Mouse (Mus musculus) megakaryocyte, adult 5-6 weeks (primary cell): ENCODE measurements around the gene Edf1. TPM values are rescaled to one million over a fixed set of nuclear protein-coding genes. Genes with fewer than 3 reads are reported as not detected.

Experiments used
- total RNA-seq, 2 experiments: library from RNA; stranded (forward) in 1 of 2; stranded (reverse) in 1 of 2; fragments of 153-499, 151-499 nt in 1 of 2; fragments of 221-1000, 200-1000 nt in 1 of 2; gene quantifications; 2 replicates each; pipeline versions ENCODE4 v1.2.3 to v1.2.4; 2015 to 2017

Gene Edf1
- total RNA-seq, 2 experiments from 2014 or later = 133 to 171 TPM

Other genes starting within 250 kb of the Edf1 start
Only the 30 nearest of the 33 such genes appear.
- 25.1 and 30.5 TPM in 2 replicates for gene Dpp7, start 201.5 kb upstream of the Edf1 start, total RNA-seq (2015)
- gene Dpp7, start 201.5 kb upstream of the Edf1 start, total RNA-seq (2017) = 27.8 and 50.7 TPM in 2 replicates
- gene Uap1l1, start 192.2 kb upstream of the Edf1 start, total RNA-seq (2015) = 34.4 and 36.0 TPM in 2 replicates
- 11.0 and 12.6 TPM in 2 replicates for gene Uap1l1, start 192.2 kb upstream of the Edf1 start, total RNA-seq (2017)
- gene Sapcd2, start 185.5 kb upstream of the Edf1 start, total RNA-seq (2015) = 4.9 and 5.5 TPM in 2 replicates
- 3.6 and 4.6 TPM in 2 replicates for gene Sapcd2, start 185.5 kb upstream of the Edf1 start, total RNA-seq (2017)
- gene Entpd2, start 162.0 kb upstream of the Edf1 start, total RNA-seq (2015) = not detected in 2 replicates
- gene Entpd2, start 162.0 kb upstream of the Edf1 start, total RNA-seq (2017) = not detected in 2 replicates
- not detected in 2 replicates for gene Npdc1, start 158.5 kb upstream of the Edf1 start, total RNA-seq (2015)
- gene Npdc1, start 158.5 kb upstream of the Edf1 start, total RNA-seq (2017) = not detected in 2 replicates
- 10.1 and 11.6 TPM in 2 replicates for gene Fut7, start 134.6 kb upstream of the Edf1 start, total RNA-seq (2015)
- gene Fut7, start 134.6 kb upstream of the Edf1 start, total RNA-seq (2017) = 20.4 and 21.5 TPM in 2 replicates
- 25.5 and 33.3 TPM in 2 replicates for gene Abca2, start 129.1 kb upstream of the Edf1 start, total RNA-seq (2015)
- 12.0 and 13.0 TPM in 2 replicates for gene Abca2, start 129.1 kb upstream of the Edf1 start, total RNA-seq (2017)
- gene Clic3, start 101.0 kb upstream of the Edf1 start, total RNA-seq (2015) = not detected in 2 replicates
- not detected in 2 replicates for gene Clic3, start 101.0 kb upstream of the Edf1 start, total RNA-seq (2017)
- 36.3 and 36.5 TPM in 2 replicates for gene Paxx, start 96.8 kb upstream of the Edf1 start, total RNA-seq (2015)
- gene Paxx, start 96.8 kb upstream of the Edf1 start, total RNA-seq (2017) = 25.7 and 29.6 TPM in 2 replicates
- gene Ptgds, start 87.8 kb upstream of the Edf1 start, total RNA-seq (2015) = not detected in 2 replicates
- not detected in 2 replicates for gene Ptgds, start 87.8 kb upstream of the Edf1 start, total RNA-seq (2017)
- gene Lcn12, start 63.9 kb upstream of the Edf1 start, total RNA-seq (2015) = not detected in 2 replicates
- gene Lcn12, start 63.9 kb upstream of the Edf1 start, total RNA-seq (2017) = not detected in 2 replicates
- gene Fbxw5, start 57.1 kb upstream of the Edf1 start, total RNA-seq (2015) = 23.4 and 32.3 TPM in 2 replicates
- 15.5 and 19.8 TPM in 2 replicates for gene Fbxw5, start 57.1 kb upstream of the Edf1 start, total RNA-seq (2017)
- 0.18 and 2.1 TPM in 2 replicates for gene C8g, start 56.1 kb upstream of the Edf1 start, total RNA-seq (2015)
- 0.44 and 1.2 TPM in 2 replicates for gene C8g, start 56.1 kb upstream of the Edf1 start, total RNA-seq (2017)
- gene Traf2, start 10.9 kb upstream of the Edf1 start, total RNA-seq (2015) = 9.1 and 9.4 TPM in 2 replicates
- 12.6 and 15.3 TPM in 2 replicates for gene Traf2, start 10.9 kb upstream of the Edf1 start, total RNA-seq (2017)
- 0.09 and 2.3 TPM in 2 replicates for gene Mamdc4, start 17.0 kb downstream of the Edf1 start, total RNA-seq (2015)
- 0.15 and 5.0 TPM in 2 replicates for gene Mamdc4, start 17.0 kb downstream of the Edf1 start, total RNA-seq (2017)
- 12.7 and 15.1 TPM in 2 replicates for gene Phpt1, start 17.4 kb downstream of the Edf1 start, total RNA-seq (2015)
- 8.4 and 11.8 TPM in 2 replicates for gene Phpt1, start 17.4 kb downstream of the Edf1 start, total RNA-seq (2017)
- not detected in 2 replicates for gene Ajm1, start 23.9 kb downstream of the Edf1 start, total RNA-seq (2015)
- gene Ajm1, start 23.9 kb downstream of the Edf1 start, total RNA-seq (2017) = not detected in 2 replicates
- 18.3 and 25.7 TPM in 2 replicates for gene Rabl6, start 50.7 kb downstream of the Edf1 start, total RNA-seq (2015)
- 34.0 and 43.0 TPM in 2 replicates for gene Rabl6, start 50.7 kb downstream of the Edf1 start, total RNA-seq (2017)
- not detected in 2 replicates for gene Ccdc183, start 59.8 kb downstream of the Edf1 start, total RNA-seq (2015)
- not detected in 2 replicates for gene Ccdc183, start 59.8 kb downstream of the Edf1 start, total RNA-seq (2017)
- gene Tmem141, start 64.2 kb downstream of the Edf1 start, total RNA-seq (2015) = 8.4 and 19.2 TPM in 2 replicates
- gene Tmem141, start 64.2 kb downstream of the Edf1 start, total RNA-seq (2017) = 18.5 and 25.2 TPM in 2 replicates
- 1.1 and 1.9 TPM in 2 replicates for gene Fcna, start 70.2 kb downstream of the Edf1 start, total RNA-seq (2015)
- 2.2 and 3.2 TPM in 2 replicates for gene Fcna, start 70.2 kb downstream of the Edf1 start, total RNA-seq (2017)
- not detected in 2 replicates for gene Lcn8, start 95.3 kb downstream of the Edf1 start, total RNA-seq (2015)
- not detected in 2 replicates for gene Lcn8, start 95.3 kb downstream of the Edf1 start, total RNA-seq (2017)
- not detected in 2 replicates for gene Lcn5, start 100.1 kb downstream of the Edf1 start, total RNA-seq (2015)
- gene Lcn5, start 100.1 kb downstream of the Edf1 start, total RNA-seq (2017) = not detected in 2 replicates
- gene Lcn6, start 118.9 kb downstream of the Edf1 start, total RNA-seq (2015) = not detected in 2 replicates
- not detected in 2 replicates for gene Lcn6, start 118.9 kb downstream of the Edf1 start, total RNA-seq (2017)
- gene Lcn10, start 124.9 kb downstream of the Edf1 start, total RNA-seq (2015) = not detected in 2 replicates
- not detected in 2 replicates for gene Lcn10, start 124.9 kb downstream of the Edf1 start, total RNA-seq (2017)
- not detected in 2 replicates for gene Obp2a, start 142.2 kb downstream of the Edf1 start, total RNA-seq (2015)
- not detected in 2 replicates for gene Obp2a, start 142.2 kb downstream of the Edf1 start, total RNA-seq (2017)
- 24.4 and 25.9 TPM in 2 replicates for gene Bmyc, start 148.9 kb downstream of the Edf1 start, total RNA-seq (2015)
- 7.6 and 9.3 TPM in 2 replicates for gene Bmyc, start 148.9 kb downstream of the Edf1 start, total RNA-seq (2017)
- gene Obp2b, start 179.2 kb downstream of the Edf1 start, total RNA-seq (2015) = not detected in 2 replicates
- gene Obp2b, start 179.2 kb downstream of the Edf1 start, total RNA-seq (2017) = not detected in 2 replicates
- gene Lcn3, start 207.7 kb downstream of the Edf1 start, total RNA-seq (2015) = not detected in 2 replicates
- not detected in 2 replicates for gene Lcn3, start 207.7 kb downstream of the Edf1 start, total RNA-seq (2017)
- not detected in 2 replicates for gene Lcn11, start 219.2 kb downstream of the Edf1 start, total RNA-seq (2015)
- not detected in 2 replicates for gene Lcn11, start 219.2 kb downstream of the Edf1 start, total RNA-seq (2017)